Comparison of ENCODE assay signal across 14 mouse cellular contexts in genomic region chr1:25616954-25617353, GRCm38 (mm10).
DNase-seq lines count a peak whose midpoint lies in the region; ATAC-seq and TF ChIP-seq lines count a peak whose summit lies in the region.
"Had no signal": no experiment of that assay in that cellular context is flagged by ENCODE, and none has a peak within 500 bp of the region (broad histone marks: within the 10 kb centered on the region; RNA-seq: fewer than 3 reads in every experiment).

No protein-coding gene starts in this region.

- H3K4me2 ChIP-seq in kidney, postnatal 0 days (ENCODE audit: low read length): no peak overlapping the region
- no peak overlapping the region for H3K4me2 ChIP-seq in kidney, embryonic 16.5 days (replicated peaks; ENCODE audit: low read depth, low read length)
- no peak overlapping the region for H3K4me2 ChIP-seq in heart, embryonic 11.5 days
- H3K4me2 ChIP-seq: forebrain, embryonic 13.5 days; limb, embryonic 12.5 days had no signal

- peak; percentile 59 for TF ChIP-seq CTCF in kidney, postnatal 0 days (IDR thresholded peaks at IDR 0.05; ENCODE audit: low read depth)

- no peaks in the 10 kb centered on the region for H3K27me3 ChIP-seq in kidney, postnatal 0 days (ENCODE audit: insufficient read depth, low read length)
- H3K27me3 ChIP-seq in kidney, embryonic 16.5 days (ENCODE audit: insufficient read depth, low read length): no peaks in the 10 kb centered on the region
- no peaks in the 10 kb centered on the region for H3K27me3 ChIP-seq in heart, embryonic 11.5 days (ENCODE audit: control insufficient read depth, insufficient read depth, low read length)
- H3K27me3 ChIP-seq: forebrain, embryonic 13.5 days; limb, embryonic 12.5 days; megakaryocyte, embryonic 14.5 days had no signal

- H3K36me3 ChIP-seq in kidney, postnatal 0 days (ENCODE audit: insufficient read depth, low read length): no peaks in the 10 kb centered on the region
- no peaks in the 10 kb centered on the region for H3K36me3 ChIP-seq in kidney, embryonic 16.5 days (ENCODE audit: insufficient read depth, low read length)
- no peaks in the 10 kb centered on the region for H3K36me3 ChIP-seq in heart, embryonic 11.5 days (ENCODE audit: control insufficient read depth, insufficient read depth, low read length)
- H3K36me3 ChIP-seq: heart, embryonic 10.5 days; limb, embryonic 12.5 days had no signal

- ATAC-seq in kidney, postnatal 0 days (replicated peaks; ENCODE audit: low FRiP score, low read depth): no peak
- no peak for ATAC-seq in kidney, embryonic 16.5 days (ENCODE audit: low FRiP score, low TSS enrichment)
- no peak for ATAC-seq in heart, embryonic 11.5 days (replicated peaks; ENCODE audit: insufficient number of reproducible peaks, low FRiP score, low TSS enrichment)
- ATAC-seq: forebrain, embryonic 13.5 days had no signal

- peak; percentile 69 for DNase-seq in cerebellum, adult 9-10 months
- DNase-seq in cerebellum, postnatal 4 days (ENCODE audit: low spot score in 2 of 2): no peak
- peak; percentile 43 for DNase-seq in kidney, postnatal 0 days (ENCODE audit: low spot score)
- peak; percentile 26 for DNase-seq in 416B (ENCODE audit: low read depth)
- peak; percentile 59 for DNase-seq in embryo, embryonic 10.5 days (ENCODE audit: low spot score)
- no peak for DNase-seq in left cerebral cortex, adult 8-10 months (ENCODE audit: low spot score in 2 of 2)
- DNase-seq: B cell, adult 2 months; cerebellum, adult 11-12 months had no signal

- no peak overlapping the region for H3K4me3 ChIP-seq in kidney, postnatal 0 days (replicated peaks; ENCODE audit: low read depth, low read length)
- H3K4me3 ChIP-seq in kidney, embryonic 16.5 days (ENCODE audit: low read length): no peak overlapping the region
- H3K4me3 ChIP-seq in heart, embryonic 11.5 days (ENCODE audit: low read depth, low read length): no peak overlapping the region
- H3K4me3 ChIP-seq: forebrain, embryonic 13.5 days; heart, embryonic 10.5 days; limb, embryonic 12.5 days; megakaryocyte, embryonic 14.5 days had no signal

- H3K9ac ChIP-seq in kidney, postnatal 0 days (ENCODE audit: low read depth, low read length): no peak overlapping the region
- H3K9ac ChIP-seq in kidney, embryonic 16.5 days (replicated peaks; ENCODE audit: low read length): no peak overlapping the region
- H3K9ac ChIP-seq in heart, embryonic 11.5 days (ENCODE audit: low read depth, low read length): no peak overlapping the region
- H3K9ac ChIP-seq: forebrain, embryonic 13.5 days; limb, embryonic 12.5 days had no signal

- no peaks in the 10 kb centered on the region for H3K9me3 ChIP-seq in kidney, postnatal 0 days (replicated peaks; ENCODE audit: low read length)
- H3K9me3 ChIP-seq in kidney, embryonic 16.5 days (ENCODE audit: low read length): no peaks in the 10 kb centered on the region
- H3K9me3 ChIP-seq in heart, embryonic 11.5 days (replicated peaks; ENCODE audit: control insufficient read depth, low read length): no peaks in the 10 kb centered on the region
- H3K9me3 ChIP-seq: forebrain, embryonic 13.5 days; heart, embryonic 10.5 days; limb, embryonic 12.5 days; megakaryocyte, embryonic 14.5 days had no signal

- H3K27ac ChIP-seq in kidney, postnatal 0 days: no peak overlapping the region
- no peak overlapping the region for H3K27ac ChIP-seq in kidney, embryonic 16.5 days (ENCODE audit: low read length)
- H3K27ac ChIP-seq in heart, embryonic 11.5 days (ENCODE audit: low read depth, low read length): no peak overlapping the region
- H3K27ac ChIP-seq: forebrain, embryonic 13.5 days; heart, embryonic 10.5 days; limb, embryonic 12.5 days had no signal

- no peaks in the 10 kb centered on the region for H3K4me1 ChIP-seq in kidney, postnatal 0 days (replicated peaks; ENCODE audit: insufficient read depth, low read length)
- no peaks in the 10 kb centered on the region for H3K4me1 ChIP-seq in kidney, embryonic 16.5 days (ENCODE audit: insufficient read depth, low read length)
- no peaks in the 10 kb centered on the region for H3K4me1 ChIP-seq in heart, embryonic 11.5 days (ENCODE audit: control insufficient read depth, insufficient read depth, low read length)
- H3K4me1 ChIP-seq: forebrain, embryonic 13.5 days; heart, embryonic 10.5 days; limb, embryonic 12.5 days; megakaryocyte, embryonic 14.5 days had no signal

Comparison
In these comparisons a context has a peak if more than half of its experiments do, and no peak if none do; other contexts are left out.
1. DNase-seq: peak in cerebellum, adult 9-10 months (single experiment), kidney, postnatal 0 days (single experiment), 416B (single experiment) and embryo, embryonic 10.5 days (single experiment); none in cerebellum, postnatal 4 days (0 of 2) and left cerebral cortex, adult 8-10 months (0 of 2).